Mouse (Mus musculus): ENCODE measurements around the gene Spaca6. TPM values are rescaled to one million over a fixed set of nuclear protein-coding genes. Genes with fewer than 3 reads are reported as not detected.
A peak's percentile ranks its signal among the peaks of the same experiment; 100 is the strongest.
"Not testable (repeated sequence)": the region's sequence is repeated elsewhere in the genome, so short reads cannot be mapped to it uniquely, and the experiment has no call there.

Gene Spaca6
- total and polyA plus RNA-seq, 2 experiments from 2014 or later = 18.4 to 29.8 TPM

DNA sequence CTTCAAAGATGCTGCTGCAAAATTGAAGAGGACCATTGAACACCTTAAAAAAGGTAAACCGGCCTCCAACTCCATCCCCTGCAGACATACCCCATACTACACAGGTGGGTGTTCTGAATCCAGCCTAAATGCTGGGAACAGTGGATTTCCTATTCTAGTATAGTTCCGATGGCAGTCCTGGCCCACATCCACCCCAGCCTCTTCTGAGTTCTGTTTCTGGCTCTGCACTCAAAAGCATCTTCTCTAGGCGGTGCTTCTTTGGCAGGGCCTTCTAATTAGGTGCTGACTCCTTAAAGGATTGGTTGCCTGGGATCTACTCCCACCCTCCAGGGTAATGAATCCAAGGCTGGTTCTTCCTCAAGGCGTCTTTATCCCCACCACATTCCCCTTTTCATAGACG lies 9.1 kb downstream of the Spaca6 start:
- H3K36me3 ChIP-seq (ENCODE audit: insufficient read depth, low read length) = peaks cover 11% of the 10 kb centered on the region
- H3K4me2 ChIP-seq (ENCODE audit: low read depth, low read length) = no peak overlapping the region
- no peak overlapping the region for H3K4me3 ChIP-seq (ENCODE audit: low read length)
- H3K27ac ChIP-seq = no peak overlapping the region
- peaks cover 9% of the 10 kb centered on the region for H3K4me1 ChIP-seq (ENCODE audit: insufficient read depth, low read length)
- WGBS = 53% methylated on average over 5 of the region's 5 CpGs
- H3K9ac ChIP-seq (replicated peaks; ENCODE audit: low read length) = no peak overlapping the region
- DNase-seq (ENCODE audit: low spot score) (no peak), ATAC-seq (no peak)
- no peak for TF ChIP-seq CTCF (IDR thresholded peaks at IDR 0.05; ENCODE audit: low read depth)
- H3K9me3 ChIP-seq (ENCODE audit: low read length) = no peaks in the 10 kb centered on the region
- H3K27me3 ChIP-seq (ENCODE audit: insufficient read depth, low read length) = no peaks in the 10 kb centered on the region

DNA sequence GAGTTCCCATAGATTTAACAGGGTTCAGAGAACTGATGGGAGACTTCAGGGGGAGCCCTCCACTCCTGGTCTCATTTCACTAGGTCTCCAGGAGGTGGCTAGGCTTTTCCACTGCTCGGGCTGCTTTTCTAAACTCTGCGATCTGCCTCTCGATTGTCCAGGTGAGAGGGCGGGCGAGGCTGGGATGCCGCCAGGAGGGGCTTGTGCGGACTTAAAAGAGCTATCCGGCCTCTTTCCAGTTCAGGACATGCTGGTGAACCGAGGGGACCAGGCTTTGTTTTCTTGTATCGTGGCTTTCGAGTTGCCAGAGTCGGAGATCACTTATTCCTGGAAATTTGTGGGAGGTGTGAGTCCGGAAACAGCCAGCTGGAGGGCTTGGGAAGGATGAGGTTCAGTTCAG lies 10.5 kb downstream of the Spaca6 start:
- WGBS = 9% methylated on average over 13 of the region's 13 CpGs
- DNase-seq (ENCODE audit: low spot score) = no peak
- peaks cover 5% of the 10 kb centered on the region; the same call in 1 of the 2 replicates for H3K36me3 ChIP-seq (ENCODE audit: insufficient read depth, low read length)

DNA sequence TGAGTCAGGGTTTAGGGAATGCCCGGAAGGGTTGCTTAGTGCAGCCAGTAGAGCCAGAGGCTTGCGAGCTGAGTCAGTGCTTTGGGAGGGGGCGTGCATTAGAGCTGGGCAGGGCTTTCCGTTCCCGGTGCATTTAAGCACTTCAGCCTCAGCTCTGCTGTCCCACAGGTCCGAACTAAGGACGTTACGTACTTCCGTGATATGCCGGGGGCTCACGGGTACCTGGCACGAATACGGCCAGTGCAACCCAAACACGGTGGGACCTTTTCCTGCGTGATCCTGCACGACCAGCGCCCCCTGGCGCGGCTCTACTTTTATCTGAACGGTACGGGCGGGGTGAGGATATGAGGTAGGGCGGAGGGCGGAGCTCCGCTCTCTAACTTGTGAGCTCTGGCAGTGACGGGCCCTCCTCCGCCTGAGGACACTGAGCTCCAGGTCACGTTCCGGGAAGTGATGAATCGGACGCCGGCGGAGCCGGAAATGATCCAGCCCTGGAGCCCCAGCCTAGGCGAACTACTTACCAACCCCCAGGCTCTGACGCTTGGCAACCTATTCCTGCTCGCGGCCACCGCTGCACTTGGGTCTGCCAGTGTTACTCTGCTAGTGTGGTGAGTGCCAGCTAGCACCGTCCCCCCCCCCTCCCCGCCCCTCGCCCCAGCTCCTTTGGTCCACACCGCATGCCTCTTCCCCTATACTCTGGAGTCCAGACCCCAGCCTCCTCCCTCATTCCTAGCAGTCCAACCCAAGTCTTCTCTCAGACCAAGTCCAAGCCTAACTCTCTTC lies 11.2 kb downstream of the Spaca6 start:
- H3K27ac ChIP-seq = peak overlapping the region; percentile 81
- peak overlapping the region; percentile 63 for H3K4me2 ChIP-seq (ENCODE audit: low read depth, low read length)
- WGBS = under 1% methylated on average over 43 of the region's 43 CpGs
- H3K27me3 ChIP-seq (ENCODE audit: insufficient read depth, low read length) = no peaks in the 10 kb centered on the region
- peak; percentile 97 for DNase-seq (ENCODE audit: low spot score)
- peaks cover 5% of the 10 kb centered on the region; the same call in 1 of the 2 replicates for H3K36me3 ChIP-seq (ENCODE audit: insufficient read depth, low read length)
- H3K4me3 ChIP-seq (ENCODE audit: low read length) = peak overlapping the region; percentile 45
- peak overlapping the region; percentile 56 for H3K9ac ChIP-seq (replicated peaks; ENCODE audit: low read length)
- TF ChIP-seq CTCF (IDR thresholded peaks at IDR 0.05; ENCODE audit: low read depth) = peak; percentile 80
- peaks cover 9% of the 10 kb centered on the region; the same call in 1 of the 2 replicates for H3K4me1 ChIP-seq (ENCODE audit: insufficient read depth, low read length)
- H3K9me3 ChIP-seq (ENCODE audit: low read length) = no peaks in the 10 kb centered on the region
- peak; percentile 98 for ATAC-seq

More for the DNA sequence above, 10.5 kb downstream of the Spaca6 start:
- H3K4me1 ChIP-seq (ENCODE audit: insufficient read depth, low read length) = peaks cover 9% of the 10 kb centered on the region; the same call in 1 of the 2 replicates
- TF ChIP-seq CTCF (IDR thresholded peaks at IDR 0.05; ENCODE audit: low read depth) = 0 out of 2 replicates have a peak, but pooled peaks have one; percentile 13
- no peaks in the 10 kb centered on the region for H3K27me3 ChIP-seq (ENCODE audit: insufficient read depth, low read length)
- H3K27ac ChIP-seq = peak overlapping the region; percentile 81
- no peak for ATAC-seq
- no peaks in the 10 kb centered on the region for H3K9me3 ChIP-seq (ENCODE audit: low read length)
- H3K9ac ChIP-seq (replicated peaks; ENCODE audit: low read length) = peak overlapping the region; percentile 56
- H3K4me2 ChIP-seq (ENCODE audit: low read depth, low read length) = peak overlapping the region; percentile 63
- peak overlapping the region; percentile 45 for H3K4me3 ChIP-seq (ENCODE audit: low read length)

DNA sequence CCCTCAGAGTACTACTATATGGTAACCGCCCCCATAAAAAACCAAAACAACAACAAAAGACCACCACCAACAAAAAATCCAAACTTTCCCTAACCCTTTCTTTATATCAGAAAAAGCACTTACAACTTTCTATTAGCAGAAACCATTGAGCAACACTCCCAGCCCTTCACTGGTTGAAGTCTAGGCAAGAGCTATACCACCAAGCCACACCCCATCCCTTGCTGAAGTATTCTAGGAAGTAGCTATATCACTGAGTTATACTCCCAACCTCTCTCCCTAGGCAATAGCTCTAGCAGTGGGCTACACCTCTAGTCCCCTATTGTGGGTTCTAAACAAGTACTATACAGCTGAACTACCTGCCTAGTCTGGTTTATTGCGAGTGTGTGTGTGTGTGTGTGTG lies 12.3 kb downstream of the Spaca6 start:
- peaks cover 7% of the 10 kb centered on the region; the same call in 1 of the 2 replicates for H3K4me1 ChIP-seq (ENCODE audit: insufficient read depth, low read length)
- no peaks in the 10 kb centered on the region for H3K9me3 ChIP-seq (ENCODE audit: low read length)
- DNase-seq (ENCODE audit: low spot score) = no peak
- no peak overlapping the region for H3K27ac ChIP-seq
- H3K9ac ChIP-seq (replicated peaks; ENCODE audit: low read length) = no peak overlapping the region
- no peak overlapping the region for H3K4me3 ChIP-seq (ENCODE audit: low read length)
- no peaks in the 10 kb centered on the region for H3K27me3 ChIP-seq (ENCODE audit: insufficient read depth, low read length)
- 93% methylated on average over 2 of the region's 2 CpGs for WGBS
- ATAC-seq = no peak
- peak overlapping the region; percentile 63; the same call in 1 of the 2 replicates for H3K4me2 ChIP-seq (ENCODE audit: low read depth, low read length)
- no peak for TF ChIP-seq CTCF (IDR thresholded peaks at IDR 0.05; ENCODE audit: low read depth)
- peaks cover 5% of the 10 kb centered on the region; the same call in 1 of the 2 replicates for H3K36me3 ChIP-seq (ENCODE audit: insufficient read depth, low read length)

DNA sequence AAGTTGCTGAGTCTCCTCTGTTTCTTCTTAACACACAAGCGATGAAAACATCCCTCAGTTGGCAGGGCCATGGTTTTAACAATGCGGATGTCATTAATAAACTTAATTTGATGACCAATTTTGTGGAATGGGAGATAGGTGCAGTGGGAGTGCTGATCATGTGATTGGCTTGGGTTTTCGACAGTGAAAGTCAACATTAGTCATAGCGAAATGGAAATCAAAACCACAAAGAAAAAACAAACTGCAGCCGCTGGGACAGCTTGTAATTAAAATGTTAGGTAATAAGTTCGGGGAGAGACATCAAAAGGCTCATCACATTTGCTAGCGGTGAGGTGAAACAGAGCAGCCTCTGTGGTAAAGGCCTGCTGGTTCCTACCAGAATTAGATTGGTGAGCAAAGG lies 13.8 kb downstream of the Spaca6 start:
- ATAC-seq (no peak), DNase-seq (ENCODE audit: low spot score) (no peak)
- Histone ChIP-seq H3K9me3 (ENCODE audit: low read length) (no peaks in the 10 kb centered on the region), H3K36me3 (ENCODE audit: insufficient read depth, low read length) (peaks cover 5% of the 10 kb centered on the region; the same call in 1 of the 2 replicates), H3K27ac (no peak overlapping the region), H3K9ac (replicated peaks; ENCODE audit: low read length) (no peak overlapping the region), H3K4me2 (ENCODE audit: low read depth, low read length) (no peak overlapping the region), H3K4me1 (ENCODE audit: insufficient read depth, low read length) (peaks cover 7% of the 10 kb centered on the region; the same call in 1 of the 2 replicates), H3K27me3 (ENCODE audit: insufficient read depth, low read length) (no peaks in the 10 kb centered on the region), H3K4me3 (ENCODE audit: low read length) (no peak overlapping the region)
- 90% methylated on average over 7 of the region's 7 CpGs for WGBS
- TF ChIP-seq CTCF (IDR thresholded peaks at IDR 0.05; ENCODE audit: low read depth) = no peak

DNA sequence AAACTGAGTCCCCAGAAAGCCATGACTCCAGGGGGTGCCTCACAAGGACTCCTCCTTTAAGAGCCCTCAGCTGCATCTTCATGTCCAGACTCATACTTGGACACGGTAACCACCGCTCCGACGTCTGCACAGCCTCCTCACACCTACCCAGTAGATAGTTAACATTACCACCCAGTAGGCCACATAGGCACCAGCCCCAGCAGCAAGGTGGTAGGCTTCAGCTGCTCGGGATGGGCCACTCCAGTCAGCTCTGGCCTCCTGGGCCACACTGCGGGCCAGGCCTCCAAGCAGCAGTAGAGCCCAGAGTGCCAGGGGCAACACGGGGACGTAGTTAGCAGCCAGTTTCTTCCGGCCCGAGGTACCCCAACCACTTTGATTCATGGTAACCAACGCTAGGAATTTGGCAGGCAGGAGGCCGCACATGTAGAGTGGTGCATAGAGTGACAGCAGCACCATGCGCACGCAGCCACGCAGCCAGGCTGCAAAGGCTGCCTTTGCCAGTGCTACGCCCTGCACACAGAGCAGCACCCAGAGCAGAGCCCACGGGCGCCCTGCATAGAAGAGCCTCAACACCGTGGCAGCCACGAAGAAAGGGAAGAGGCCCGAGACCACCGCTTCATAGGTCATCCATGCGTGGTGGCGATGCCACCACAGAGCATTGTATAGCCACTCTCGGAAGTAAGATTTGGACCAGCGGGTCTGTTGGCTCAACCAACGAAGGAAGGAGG lies 16.7 kb downstream of the Spaca6 start:
- Histone ChIP-seq H3K4me2 (ENCODE audit: low read depth, low read length) (no peak overlapping the region), H3K9ac (replicated peaks; ENCODE audit: low read length) (no peak overlapping the region), H3K36me3 (ENCODE audit: insufficient read depth, low read length) (no peaks in the 10 kb centered on the region; the same call in 1 of the 2 replicates), H3K27ac (no peak overlapping the region), H3K4me3 (ENCODE audit: low read length) (no peak overlapping the region), H3K9me3 (ENCODE audit: low read length) (no peaks in the 10 kb centered on the region), H3K4me1 (ENCODE audit: insufficient read depth, low read length) (peaks cover 4% of the 10 kb centered on the region; the same call in 1 of the 2 replicates), H3K27me3 (ENCODE audit: insufficient read depth, low read length) (no peaks in the 10 kb centered on the region)
- TF ChIP-seq CTCF (IDR thresholded peaks at IDR 0.05; ENCODE audit: low read depth) = no peak
- no peak for DNase-seq (ENCODE audit: low spot score)
- WGBS = 75% methylated on average over 27 of the region's 27 CpGs
- peak; percentile 55; the same call in 1 of the 2 replicates for ATAC-seq

DNA sequence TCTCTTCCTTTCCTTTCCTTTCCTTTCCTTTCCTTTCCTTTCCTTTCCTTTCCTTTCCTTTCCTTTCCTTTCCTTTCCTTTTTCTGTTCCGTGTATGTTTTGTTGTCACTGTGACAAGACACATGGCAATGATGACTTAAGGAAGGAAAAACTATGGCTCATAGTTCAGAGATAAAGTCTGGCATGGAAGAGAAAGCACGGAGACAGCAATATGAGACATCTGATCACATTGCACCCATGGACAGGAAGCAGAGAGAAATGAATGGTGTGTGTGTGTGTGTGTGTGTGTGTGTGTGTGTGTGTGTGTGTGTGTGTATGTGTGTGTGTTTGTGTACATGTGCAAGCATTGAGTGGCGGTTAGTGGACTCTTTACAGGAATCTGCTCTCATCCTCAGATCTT lies 17.6 kb downstream of the Spaca6 start:
- DNase-seq (ENCODE audit: low spot score); H3K4me3 ChIP-seq (ENCODE audit: low read length); H3K27ac ChIP-seq; H3K9ac ChIP-seq (replicated peaks; ENCODE audit: low read length); H3K36me3 ChIP-seq (ENCODE audit: insufficient read depth, low read length); ATAC-seq; H3K27me3 ChIP-seq (ENCODE audit: insufficient read depth, low read length); H3K4me1 ChIP-seq (ENCODE audit: insufficient read depth, low read length); H3K9me3 ChIP-seq (ENCODE audit: low read length); H3K4me2 ChIP-seq (ENCODE audit: low read depth, low read length): not testable (repeated sequence)
- 92% methylated on average over 3 of the region's 3 CpGs for WGBS
